Mouse (Mus musculus) stomach, embryonic 14.5 days (tissue): ENCODE data around the gene Sfrp5. TPM values are rescaled to one million over a fixed set of nuclear protein-coding genes. Genes with fewer than 3 reads are reported as not detected.

Source experiments
- ATAC-seq: fragments of 200-750 bp; cut with Nextera tagmentation; 2 replicates; pipeline ENCODE4 v1.8.0; 2017; ENCODE audit warnings: low read depth, moderate TSS enrichment; ENCODE audit not compliant: insufficient number of reproducible peaks, insufficient read depth, low FRiP score
- H3K27ac ChIP-seq: fragments of 300-500 bp; sonication (generic); 2 replicates; pipeline ENCODE4 v1.5.1; 2014; ENCODE audit warnings: mild to moderate bottlenecking, low read length, moderate library complexity, mixed read lengths
- H3K27me3 ChIP-seq: fragments of 300-500 bp; sonication (generic); 2 replicates; pipeline ENCODE4 v1.6.1; 2014; ENCODE audit warnings: low read length, control low read depth, mixed read lengths; ENCODE audit not compliant: control insufficient read depth, insufficient read depth
- H3K36me3 ChIP-seq: fragments of 300-500 bp; sonication (generic); 2 replicates; pipeline ENCODE4 v1.6.1; 2014; ENCODE audit warnings: mild to moderate bottlenecking, control low read depth, low read length, moderate library complexity, mixed read lengths; ENCODE audit not compliant: control insufficient read depth, insufficient read depth
- H3K4me1 ChIP-seq: fragments of 300-500 bp; sonication (generic); 2 replicates; pipeline ENCODE4 v1.6.1; 2014; ENCODE audit warnings: low read length, control low read depth, mixed read lengths; ENCODE audit not compliant: control insufficient read depth, insufficient read depth
- H3K4me2 ChIP-seq: fragments of 300-500 bp; sonication (generic); replicated peaks from 2 replicates; pipeline ENCODE4 v1.6.1; 2014; ENCODE audit warnings: low read depth, low read length, control low read depth
- H3K4me3 ChIP-seq: fragments of 300-500 bp; sonication (generic); 2 replicates; pipeline ENCODE4 v1.5.1; 2014; ENCODE audit warnings: low read depth, low read length, control low read depth
- H3K9ac ChIP-seq: fragments of 300-500 bp; sonication (generic); replicated peaks from 2 replicates; pipeline ENCODE4 v1.6.1; 2014; ENCODE audit warnings: low read depth, mild to moderate bottlenecking, control low read depth, low read length, moderate library complexity, mixed read lengths
- H3K9me3 ChIP-seq: fragments of 300-500 bp; sonication (generic); 2 replicates; pipeline ENCODE4 v1.6.1; 2016; ENCODE audit warnings: low read depth, low read length, control low read depth; ENCODE audit not compliant: control insufficient read depth
- WGBS: fragments of 180-500 bp; shearing (Covaris S2); extraction: QIAGEN DNeasy Blood & Tissue Kit; methylation state at CpG from one replicate; pipeline ENCODE4 v1.1.7; 2014; 5-methylcytosine and 5-hydroxymethylcytosine counted together
- polyA plus RNA-seq: library from polyadenylated mRNA; unstranded; fragments of >200 nt; fragmentation: Nextera tagmentation; extraction: Ambion mirVana; gene quantifications from 2 replicates; pipeline ENCODE4 v1.2.1, GENCODE M21; 2014

Sfrp5 gene
- polyA plus RNA-seq, 1 experiment from 2014 or later, result 11.1 TPM

DNA sequence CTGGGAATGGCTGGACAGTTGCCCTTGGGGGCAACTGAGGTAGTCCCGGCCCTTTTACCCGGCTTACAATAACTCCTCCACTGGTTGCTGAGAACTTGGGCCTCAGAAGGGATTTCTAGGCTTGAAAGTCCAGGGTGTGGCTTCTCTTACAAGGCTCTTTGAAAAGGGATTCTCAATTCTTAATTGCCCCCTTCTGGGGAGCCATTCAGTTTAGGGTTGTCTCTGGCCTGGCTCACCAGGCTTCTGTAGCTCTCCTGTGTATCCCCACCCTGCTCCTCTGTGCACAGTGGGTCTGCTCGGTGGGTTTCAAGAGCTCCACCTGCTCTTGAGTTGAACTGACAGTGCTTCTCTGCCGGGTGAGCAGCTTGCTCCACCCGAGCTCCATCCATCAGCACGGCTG lies 7.9 kb upstream of the Sfrp5 start:
- H3K27me3 ChIP-seq, result no peaks in the 10 kb centered on the region

DNA sequence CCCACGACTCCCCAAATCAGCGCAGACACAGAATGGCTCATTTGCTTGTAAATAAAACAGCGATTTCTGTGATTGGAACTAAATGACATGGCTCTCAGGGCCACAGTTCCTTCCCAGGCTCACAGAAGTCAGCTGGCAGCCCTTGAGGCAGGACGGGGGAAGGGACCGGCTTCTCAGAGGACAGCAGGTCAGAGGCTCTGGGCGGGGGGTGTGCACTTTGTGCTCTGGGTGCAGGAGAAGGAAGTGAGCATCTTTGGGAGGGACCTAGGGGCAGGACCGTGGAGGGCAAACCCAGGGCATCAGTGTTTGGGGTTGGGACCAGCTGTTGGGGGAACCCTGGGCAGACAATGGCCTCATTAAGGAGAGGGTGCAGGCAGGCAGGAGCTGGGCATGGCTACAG lies 7.4 kb upstream of the Sfrp5 start:
- Histone ChIP-seq H3K27me3 (no peaks in the 10 kb centered on the region), H3K4me1 (no peaks in the 10 kb centered on the region), H3K4me3 (no peak overlapping the region), H3K27ac (no peak overlapping the region), H3K9ac (no peak overlapping the region), H3K36me3 (no peaks in the 10 kb centered on the region), H3K9me3 (no peaks in the 10 kb centered on the region), H3K4me2 (no peak overlapping the region)
- WGBS, result 53% methylated on average over 7 of the region's 7 CpGs
- ATAC-seq, result no peak

More for the DNA sequence above, 7.9 kb upstream of the Sfrp5 start:
- no peak overlapping the region for H3K27ac ChIP-seq
- no peak overlapping the region for H3K4me2 ChIP-seq
- no peak for ATAC-seq
- H3K36me3 ChIP-seq, result no peaks in the 10 kb centered on the region
- H3K4me3 ChIP-seq, result no peak overlapping the region
- no peak overlapping the region for H3K9ac ChIP-seq
- no peaks in the 10 kb centered on the region for H3K4me1 ChIP-seq
- H3K9me3 ChIP-seq, result no peaks in the 10 kb centered on the region
- WGBS, result 57% methylated on average over 6 of the region's 6 CpGs

DNA sequence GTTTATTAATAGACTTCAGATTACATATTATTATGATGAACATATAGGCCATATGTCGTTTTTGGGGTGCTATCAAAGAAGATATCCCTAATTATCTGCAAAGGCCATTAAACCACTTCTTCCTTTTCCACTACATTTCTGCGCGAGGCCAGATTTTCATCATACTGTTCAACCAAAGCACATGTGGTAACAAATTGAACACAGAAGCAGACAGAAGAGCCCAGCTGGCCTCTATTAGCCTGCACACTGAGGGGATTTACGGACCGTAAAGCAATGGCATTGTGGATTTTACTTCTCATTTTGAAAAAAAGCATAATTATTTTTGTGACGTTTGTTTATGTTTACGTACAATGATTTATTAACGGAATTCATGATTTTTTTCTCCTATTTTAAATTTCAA lies 3.1 kb upstream of the Sfrp5 start:
- 80% methylated on average over 8 of the region's 8 CpGs for WGBS

DNA sequence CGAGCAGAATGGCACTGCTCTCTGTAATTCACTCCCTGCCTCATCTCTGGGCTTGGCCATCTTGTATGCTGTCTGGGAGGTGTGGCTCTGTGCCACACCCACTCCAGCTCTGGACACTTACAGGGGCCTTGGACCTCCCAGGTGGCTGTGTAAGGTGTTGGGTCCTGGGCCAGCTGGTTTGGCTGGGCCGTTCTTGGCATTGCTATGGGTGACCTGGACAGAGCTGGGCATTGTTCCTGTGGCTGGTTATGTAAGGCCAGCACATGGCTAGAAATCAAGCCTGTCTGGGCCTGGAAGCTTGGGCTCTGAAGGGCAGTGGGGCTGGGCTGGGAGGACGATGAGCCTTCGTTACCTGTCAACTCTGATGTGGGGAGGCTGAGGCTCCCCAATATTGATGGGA lies 2.3 kb upstream of the Sfrp5 start:
- WGBS, result 66% methylated on average over 4 of the region's 4 CpGs
- H3K27me3 ChIP-seq, result peaks cover 34% of the 10 kb centered on the region

More for the DNA sequence above, 3.1 kb upstream of the Sfrp5 start:
- Histone ChIP-seq H3K27ac (no peak overlapping the region), H3K4me3 (no peak overlapping the region), H3K9ac (no peak overlapping the region), H3K4me2 (no peak overlapping the region), H3K9me3 (no peaks in the 10 kb centered on the region), H3K4me1 (no peaks in the 10 kb centered on the region), H3K27me3 (peaks cover 29% of the 10 kb centered on the region), H3K36me3 (no peaks in the 10 kb centered on the region)
- no peak for ATAC-seq

DNA sequence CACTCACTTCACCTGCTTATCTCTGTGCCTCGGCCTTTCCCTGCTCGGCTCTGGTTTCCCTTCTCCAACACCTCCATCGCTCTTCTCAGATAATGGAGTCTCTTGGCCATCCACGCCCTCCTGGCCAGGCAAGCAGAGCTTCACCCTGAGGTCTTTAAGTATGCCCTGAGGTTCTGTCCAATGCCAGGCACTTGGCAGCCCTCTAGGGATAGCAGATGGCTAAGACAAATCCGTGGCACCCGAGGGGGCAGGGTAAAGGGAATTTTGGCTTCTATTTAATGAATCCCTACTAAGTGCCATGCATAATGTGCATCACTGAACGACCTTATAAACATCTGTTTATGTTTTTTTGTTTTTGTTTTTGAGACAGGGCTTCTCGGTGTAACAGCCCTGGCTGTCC lies 415 bp upstream of the Sfrp5 start:
- peak overlapping the region; percentile 40; the same call in 1 of the 2 replicates for H3K4me2 ChIP-seq
- 34% methylated on average over 8 of the region's 8 CpGs for WGBS

More for the DNA sequence above, 2.3 kb upstream of the Sfrp5 start:
- H3K27ac ChIP-seq, result no peak overlapping the region
- no peaks in the 10 kb centered on the region for H3K36me3 ChIP-seq
- no peak overlapping the region for H3K4me2 ChIP-seq
- H3K4me3 ChIP-seq, result no peak overlapping the region
- ATAC-seq, result 0 out of 2 replicates have a peak, but pooled peaks have one; percentile 23
- H3K9ac ChIP-seq, result no peak overlapping the region
- no peaks in the 10 kb centered on the region for H3K9me3 ChIP-seq
- H3K4me1 ChIP-seq, result no peaks in the 10 kb centered on the region

DNA sequence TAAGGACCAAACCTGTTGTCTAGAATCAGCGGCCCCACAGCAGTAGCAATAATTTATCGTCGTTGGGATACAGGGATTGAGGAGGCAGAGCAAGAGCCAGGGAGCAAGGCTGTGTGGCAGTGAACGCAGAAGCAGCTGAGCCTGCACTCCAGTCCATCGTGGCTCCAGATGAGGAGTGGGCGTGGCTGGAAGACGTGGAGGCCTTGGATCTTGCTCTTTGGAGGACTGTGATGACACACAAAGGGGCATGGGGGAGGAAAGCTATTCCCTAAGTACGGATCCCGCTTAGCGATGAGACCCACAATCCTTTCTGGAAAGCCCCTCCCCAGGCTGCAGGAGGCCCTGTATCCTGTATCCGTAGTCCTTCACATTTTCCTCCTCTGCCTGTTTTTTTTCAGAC lies 4.0 kb downstream of the Sfrp5 start:
- Histone ChIP-seq H3K9me3 (no peaks in the 10 kb centered on the region), H3K27ac (no peak overlapping the region), H3K27me3 (peaks cover 31% of the 10 kb centered on the region), H3K9ac (no peak overlapping the region), H3K36me3 (no peaks in the 10 kb centered on the region), H3K4me3 (no peak overlapping the region), H3K4me1 (no peaks in the 10 kb centered on the region), H3K4me2 (no peak overlapping the region)
- no peak for ATAC-seq
- WGBS, result 46% methylated on average over 11 of the region's 11 CpGs

More for the DNA sequence above, 415 bp upstream of the Sfrp5 start:
- peaks cover 37% of the 10 kb centered on the region for H3K27me3 ChIP-seq
- H3K4me3 ChIP-seq, result peak overlapping the region; percentile 17; the same call in 1 of the 2 replicates
- H3K27ac ChIP-seq, result no peak overlapping the region
- no peaks in the 10 kb centered on the region for H3K9me3 ChIP-seq
- ATAC-seq, result no peak
- H3K36me3 ChIP-seq, result no peaks in the 10 kb centered on the region
- H3K9ac ChIP-seq, result no peak overlapping the region
- no peaks in the 10 kb centered on the region for H3K4me1 ChIP-seq

- no peak overlapping the region for H3K9ac ChIP-seq
- peaks cover 23% of the 10 kb centered on the region for H3K27me3 ChIP-seq
- no peaks in the 10 kb centered on the region for H3K4me1 ChIP-seq
- no peaks in the 10 kb centered on the region for H3K9me3 ChIP-seq
- ATAC-seq, result no peak
- WGBS, result 66% methylated on average over 4 of the region's 4 CpGs
- no peak overlapping the region for H3K4me3 ChIP-seq
- no peak overlapping the region for H3K27ac ChIP-seq
- no peaks in the 10 kb centered on the region for H3K36me3 ChIP-seq
- H3K4me2 ChIP-seq, result no peak overlapping the region
These were observed 5.0 kb downstream of the Sfrp5 start for GRCm38 (mm10) chr19:42197066-42197465.

- Histone ChIP-seq H3K4me2 (no peak overlapping the region), H3K36me3 (peaks cover 4% of the 10 kb centered on the region), H3K27me3 (peaks cover 16% of the 10 kb centered on the region), H3K4me3 (no peak overlapping the region), H3K9me3 (no peaks in the 10 kb centered on the region), H3K4me1 (no peaks in the 10 kb centered on the region), H3K27ac (no peak overlapping the region), H3K9ac (no peak overlapping the region)
- WGBS, result 66% methylated on average over 4 of the region's 4 CpGs
- ATAC-seq, result no peak
These were observed 5.7 kb downstream of the Sfrp5 start for GRCm38 (mm10) chr19:42196378-42196777.

DNA sequence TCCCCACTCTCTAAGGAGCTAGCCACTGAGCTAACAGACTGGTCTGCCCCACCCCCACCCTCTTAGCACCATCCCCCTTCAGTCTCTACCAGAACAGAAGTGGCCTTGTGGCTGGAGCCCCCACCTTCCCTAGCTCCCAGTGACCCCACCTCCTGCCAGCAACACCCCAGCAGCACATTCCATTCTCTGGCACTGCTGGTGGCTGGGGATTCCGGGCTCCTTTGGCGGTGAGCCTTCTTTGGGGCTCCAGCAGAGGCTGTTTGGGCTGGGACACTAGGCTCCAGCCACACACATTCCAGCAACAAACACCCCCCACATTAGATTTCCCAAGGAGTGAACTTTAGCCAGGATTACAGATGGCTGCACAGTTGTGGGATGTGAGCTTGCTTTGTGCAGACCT lies 8.7 kb downstream of the Sfrp5 start:
- no peak overlapping the region for H3K9ac ChIP-seq
- H3K9me3 ChIP-seq, result no peaks in the 10 kb centered on the region
- H3K27ac ChIP-seq, result no peak overlapping the region
- H3K4me2 ChIP-seq, result no peak overlapping the region
- H3K27me3 ChIP-seq, result no peaks in the 10 kb centered on the region
- H3K36me3 ChIP-seq, result peaks cover 17% of the 10 kb centered on the region
- no peaks in the 10 kb centered on the region for H3K4me1 ChIP-seq
- no peak overlapping the region for H3K4me3 ChIP-seq
- no peak for ATAC-seq
- 77% methylated on average over 2 of the region's 2 CpGs for WGBS
